Comparison of ENCODE assay signal across 27 mouse cellular contexts in genomic region chr11:33509401-33509800, GRCm38 (mm10). TPM values are rescaled to one million over a fixed set of nuclear protein-coding genes. Genes with fewer than 3 reads are reported as not detected.
DNase-seq lines count a peak whose midpoint lies in the region; ATAC-seq and TF ChIP-seq lines count a peak whose summit lies in the region.
"Had no signal": no experiment of that assay in that cellular context is flagged by ENCODE, and none has a peak within 500 bp of the region (broad histone marks: within the 10 kb centered on the region; RNA-seq: fewer than 3 reads in every experiment).

No protein-coding gene starts in this region.

- peak; percentile 52 for DNase-seq in heart, adult 11 months
- DNase-seq in heart, adult 18-20 months = no peak
- DNase-seq in ES-CJ7 (ENCODE audit: low read depth, low spot score) (peak; percentile 54), ZHBTc4 (ENCODE audit: low read depth, low spot score) (peak; percentile 35)
- DNase-seq in left cerebral cortex, postnatal 4 days = no peak
- no peak for DNase-seq in T-cell, adult 2 months (ENCODE audit: low spot score)
- no peak for DNase-seq in midbrain, postnatal 0 days (ENCODE audit: low spot score)
- DNase-seq: adrenal gland, adult 8-10 months; adrenal gland, postnatal 14 days; adrenal gland, postnatal 36 days; cerebellum, adult 11 months; cerebellum, adult 18-20 months; cerebellum, adult 8-10 months; cerebellum, adult 9-11 months; cerebellum, postnatal 14 days; cerebellum, postnatal 36 days; embryo, embryonic 11 days had no signal

- intact Hi-C loops in left cerebral cortex, postnatal 4 days (cut with DNase I) = no loop called here

- H3K9ac ChIP-seq in midbrain, postnatal 0 days (replicated peaks; ENCODE audit: low read length, poor library complexity, severe bottlenecking) = no peak overlapping the region
- H3K9ac ChIP-seq: embryonic facial prominence, embryonic 13.5 days; embryonic facial prominence, embryonic 15.5 days; forebrain, embryonic 12.5 days had no signal

- H3K4me2 ChIP-seq in midbrain, postnatal 0 days (ENCODE audit: low read depth, low read length, poor library complexity, severe bottlenecking) = no peak overlapping the region
- H3K4me2 ChIP-seq: embryonic facial prominence, embryonic 13.5 days; embryonic facial prominence, embryonic 15.5 days; forebrain, embryonic 12.5 days had no signal

- H3K27ac ChIP-seq in midbrain, postnatal 0 days (ENCODE audit: low read depth, low read length) = no peak overlapping the region
- H3K27ac ChIP-seq: embryonic facial prominence, embryonic 13.5 days; embryonic facial prominence, embryonic 15.5 days; forebrain, embryonic 10.5 days; forebrain, embryonic 12.5 days had no signal

- no peak for ATAC-seq in midbrain, postnatal 0 days (ENCODE audit: low FRiP score)
- ATAC-seq: activated CD4-positive, CD25-positive, alpha-beta regulatory T cell, adult 4 months; forebrain, embryonic 14.5 days; forebrain, embryonic 16.5 days had no signal

- TF ChIP-seq CTCF in midbrain, postnatal 0 days (IDR thresholded peaks at IDR 0.05) = no peak

- H3K27me3 ChIP-seq in midbrain, postnatal 0 days (ENCODE audit: insufficient read depth, low read length) = no peaks in the 10 kb centered on the region
- H3K27me3 ChIP-seq: embryonic facial prominence, embryonic 13.5 days; embryonic facial prominence, embryonic 15.5 days; forebrain, embryonic 12.5 days had no signal

- no peak overlapping the region for H3K4me3 ChIP-seq in midbrain, postnatal 0 days (ENCODE audit: low read depth, low read length)
- H3K4me3 ChIP-seq: embryonic facial prominence, embryonic 13.5 days; embryonic facial prominence, embryonic 15.5 days; erythroblast, embryonic 14.5 days; forebrain, embryonic 10.5 days; forebrain, embryonic 12.5 days had no signal

- no peaks in the 10 kb centered on the region for H3K36me3 ChIP-seq in midbrain, postnatal 0 days (ENCODE audit: insufficient read depth, low read length)
- H3K36me3 ChIP-seq: embryonic facial prominence, embryonic 13.5 days; embryonic facial prominence, embryonic 15.5 days; forebrain, embryonic 12.5 days had no signal

- H3K4me1 ChIP-seq in midbrain, postnatal 0 days (ENCODE audit: insufficient read depth, low read length) = 0 out of 2 replicates have a peak, but pooled peaks cover 3% of the 10 kb centered on the region

- H3K9me3 ChIP-seq in midbrain, postnatal 0 days (ENCODE audit: low read length) = no peaks in the 10 kb centered on the region
- H3K9me3 ChIP-seq: embryonic facial prominence, embryonic 13.5 days; embryonic facial prominence, embryonic 15.5 days; forebrain, embryonic 10.5 days; forebrain, embryonic 12.5 days had no signal

RNA-seq across cellular contexts. Expression of gene Ranbp17, which starts 4.1 kb away (rescaled TPM):
- total RNA-seq in heart, adult 18-20 months (2021) = under 1 TPM; 0.22 to 0.39 TPM
- total RNA-seq in left cerebral cortex, postnatal 4 days (2021) = 10 to 100 TPM in 1 of 2 experiments, 1 to 10 TPM in 1; 7.3 to 10.7 TPM
- total RNA-seq in midbrain, postnatal 0 days (2014; rRNA removed) = 7.8 and 9.6 TPM in 2 replicates
- 4.7 and 5.0 TPM in 2 replicates for polyA plus RNA-seq in midbrain, postnatal 0 days (2015; fragmentation: Nextera tagmentation; extraction: Ambion mirVana)
- total RNA-seq: MEL had no signal
- polyA plus RNA-seq: C2C12 had no signal

Comparison
In these comparisons a context has a peak if more than half of its experiments do, and no peak if none do; other contexts are left out.
1. DNase-seq: peak in heart, adult 11 months (single experiment), ES-CJ7 (single experiment) and ZHBTc4 (single experiment); none in heart, adult 18-20 months (0 of 2), left cerebral cortex, postnatal 4 days (single experiment), T-cell, adult 2 months (single experiment) and midbrain, postnatal 0 days (single experiment).